Comparison of ENCODE assay signal across 20 mouse cellular contexts in genomic region chr8:8802317-8802716, GRCm38 (mm10).
A peak's percentile ranks its signal among the peaks of the same experiment; 100 is the strongest.
DNase-seq lines count a peak whose midpoint lies in the region; ATAC-seq and TF ChIP-seq lines count a peak whose summit lies in the region.
"Had no signal": no experiment of that assay in that cellular context is flagged by ENCODE, and none has a peak within 500 bp of the region (broad histone marks: within the 10 kb centered on the region; RNA-seq: fewer than 3 reads in every experiment).

No protein-coding gene starts in this region.

- H3K4me1 ChIP-seq in midbrain, embryonic 15.5 days: peaks cover 6% of the 10 kb centered on the region
- H3K4me1 ChIP-seq: liver, embryonic 15.5 days had no signal

- no peak overlapping the region for H3K4me3 ChIP-seq in layer of hippocampus, adult 2 months
- no peak overlapping the region for H3K4me3 ChIP-seq in midbrain, embryonic 15.5 days
- H3K4me3 ChIP-seq: embryonic facial prominence, embryonic 15.5 days; heart, adult 2 months; heart, embryonic 15.5 days; limb, embryonic 13.5 days; liver, embryonic 15.5 days had no signal

- no peak overlapping the region for H3K9ac ChIP-seq in midbrain, embryonic 15.5 days
- H3K9ac ChIP-seq: embryonic facial prominence, embryonic 15.5 days; heart, embryonic 15.5 days; limb, embryonic 13.5 days; liver, embryonic 15.5 days had no signal

- DNase-seq in cerebellum, postnatal 10 days: peak; percentile 29 to 42
- DNase-seq in cerebellum, postnatal 36 days: no peak
- DNase-seq in layer of hippocampus, adult 2 months (ENCODE audit: low spot score in 2 of 2): no peak
- no peak for DNase-seq in layer of hippocampus, postnatal 36 days
- DNase-seq in brain, embryonic 14.5 days (ENCODE audit: low read depth): peak; percentile 53
- DNase-seq in adrenal gland, postnatal 14 days: no peak
- DNase-seq in spleen, adult 18-20 months: no peak
- DNase-seq: cerebellum, adult 8-10 months; heart, adult 2 months; kidney, adult 11 months; kidney, postnatal 14 days; right cerebral cortex, postnatal 25 days; thymus, postnatal 14 days had no signal

- no peak overlapping the region for H3K27ac ChIP-seq in layer of hippocampus, adult 2 months
- peak overlapping the region; percentile 68 for H3K27ac ChIP-seq in midbrain, embryonic 15.5 days
- H3K27ac ChIP-seq: embryonic facial prominence, embryonic 15.5 days; heart, adult 2 months; heart, embryonic 15.5 days; limb, embryonic 13.5 days; liver, embryonic 15.5 days had no signal

- WGBS in midbrain, embryonic 15.5 days: 32% methylated on average over 5 of the region's 5 CpGs

- H3K4me2 ChIP-seq in midbrain, embryonic 15.5 days: no peak overlapping the region
- H3K4me2 ChIP-seq: embryonic facial prominence, embryonic 15.5 days; heart, embryonic 15.5 days; limb, embryonic 13.5 days; liver, embryonic 15.5 days had no signal

- TF ChIP-seq CTCF in layer of hippocampus, adult 2 months (conservative IDR thresholded peaks at IDR 0.05): peak; percentile 44
- 0 out of 2 replicates have a peak, but pooled peaks have one; percentile 1 for TF ChIP-seq CTCF in brain, embryonic 14.5 days (IDR thresholded peaks at IDR 0.05; ENCODE audit: borderline replicate concordance, extremely low read depth, insufficient read depth, insufficient read length)

- H3K36me3 ChIP-seq in midbrain, embryonic 15.5 days (replicated peaks): no peaks in the 10 kb centered on the region
- H3K36me3 ChIP-seq: embryonic facial prominence, embryonic 15.5 days; G1E; heart, embryonic 15.5 days; limb, embryonic 13.5 days; liver, embryonic 15.5 days had no signal

- peak; percentile 59 for ATAC-seq in midbrain, embryonic 15.5 days (replicated peaks)
- ATAC-seq: CD4-positive, CD25-positive, alpha-beta regulatory T cell, adult 4 months had no signal

- no peaks in the 10 kb centered on the region for H3K9me3 ChIP-seq in midbrain, embryonic 15.5 days
- H3K9me3 ChIP-seq: embryonic facial prominence, embryonic 15.5 days; G1E; heart, embryonic 15.5 days; limb, embryonic 13.5 days; liver, embryonic 15.5 days had no signal

- H3K27me3 ChIP-seq in midbrain, embryonic 15.5 days (replicated peaks): no peaks in the 10 kb centered on the region
- H3K27me3 ChIP-seq: embryonic facial prominence, embryonic 15.5 days; heart, embryonic 15.5 days; limb, embryonic 13.5 days; liver, embryonic 15.5 days had no signal

- TF ChIP-seq POLR2A in brain, embryonic 14.5 days (IDR thresholded peaks at IDR 0.05; ENCODE audit: borderline replicate concordance, extremely low read depth, insufficient read depth, insufficient read length, poor library complexity, severe bottlenecking): no peak

Comparison
In these comparisons a context has a peak if more than half of its experiments do, and no peak if none do; other contexts are left out.
1. DNase-seq: peak in cerebellum, postnatal 10 days (2 of 2) and brain, embryonic 14.5 days (single experiment); none in cerebellum, postnatal 36 days (0 of 2), layer of hippocampus, adult 2 months (0 of 2), layer of hippocampus, postnatal 36 days (0 of 2), adrenal gland, postnatal 14 days (single experiment) and spleen, adult 18-20 months (0 of 2).